Mouse (Mus musculus): ENCODE measurements at regions not wholly inside any gene's neighbourhood (a gene's known extent, or its start where the extent isn't known, plus 50 kb on each side); places are given as distances from the start of the nearest gene placed in this dataset.

DNA sequence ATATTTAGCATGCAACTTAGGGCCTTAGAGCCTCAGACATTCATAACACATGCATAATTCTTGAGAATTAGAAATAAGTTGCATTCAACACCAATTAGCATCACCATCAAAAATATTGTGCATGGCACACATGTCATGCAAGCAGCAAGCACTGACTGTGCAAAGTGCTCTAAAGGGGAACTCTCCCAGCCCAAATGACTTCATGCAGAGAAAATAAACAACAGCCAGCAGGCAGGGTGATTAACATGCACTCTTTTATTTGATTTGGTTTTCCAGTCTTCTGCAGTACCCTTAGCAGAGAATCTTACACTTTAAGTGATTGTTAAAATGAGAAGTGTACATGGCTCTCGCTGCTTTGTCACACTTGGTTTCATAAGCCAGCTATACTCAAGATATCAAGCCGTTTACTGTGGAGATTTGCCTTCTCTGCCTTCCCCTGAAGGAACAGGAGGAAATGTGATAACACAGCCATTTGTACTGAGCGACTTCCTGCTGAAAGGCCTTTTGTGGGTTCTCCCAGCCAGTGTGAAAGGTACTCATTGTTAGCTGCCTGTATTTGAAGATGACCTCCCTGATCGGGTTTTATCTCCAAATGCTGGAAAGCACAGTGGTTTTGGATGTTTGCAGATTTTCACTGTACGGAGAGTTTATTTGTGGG lies 3480.0 kb downstream of the 9330182O14Rik start:
- Histone ChIP-seq H3K27ac (ENCODE audit: insufficient read depth, low read depth, low read length, poor library complexity, severe bottlenecking) (no peak overlapping the region), H3K9me3 (ENCODE audit: control insufficient read depth, insufficient read depth, low read depth, low read length) (no peaks in the 10 kb centered on the region), H3K4me3 (ENCODE audit: insufficient read depth in 1 of 2, low read depth in 1 of 2, low read length in 2 of 2, poor library complexity in 1 of 2, severe bottlenecking in 1 of 2) (no peak overlapping the region), H3K9ac (ENCODE audit: insufficient read depth, low read depth, low read length, poor library complexity, severe bottlenecking) (no peak overlapping the region), H3K36me3 (ENCODE audit: control insufficient read depth, insufficient read depth, low read length, poor library complexity, severe bottlenecking) (no peaks in the 10 kb centered on the region), H3K4me1 (ENCODE audit: control insufficient read depth in 2 of 2, insufficient read depth in 2 of 2, low read length in 2 of 2, poor library complexity in 1 of 2) (no peaks in the 10 kb centered on the region)
- TF ChIP-seq ZC3H11A (IDR thresholded peaks at IDR 0.05; ENCODE audit: borderline replicate concordance, low read depth, low read length) (no peak), MAFK (IDR thresholded peaks at IDR 0.05; ENCODE audit: insufficient read depth, low read depth, low read length) (no peak), CHD2 (IDR thresholded peaks at IDR 0.05; ENCODE audit: low read depth, low read length) (no peak), HCFC1 (IDR thresholded peaks at IDR 0.05; ENCODE audit: borderline replicate concordance, insufficient read depth, low read length) (no peak), ZNF384 (IDR thresholded peaks at IDR 0.05; ENCODE audit: low read depth, low read length) (no peak)
- in situ Hi-C loops (cut with MboI; ENCODE audit: low sequenced_read_pairs in 2 of 2, unreplicated experiment in 2 of 2): no loop called here
- no peak for DNase-seq (ENCODE audit: low read depth, low spot score)

DNA sequence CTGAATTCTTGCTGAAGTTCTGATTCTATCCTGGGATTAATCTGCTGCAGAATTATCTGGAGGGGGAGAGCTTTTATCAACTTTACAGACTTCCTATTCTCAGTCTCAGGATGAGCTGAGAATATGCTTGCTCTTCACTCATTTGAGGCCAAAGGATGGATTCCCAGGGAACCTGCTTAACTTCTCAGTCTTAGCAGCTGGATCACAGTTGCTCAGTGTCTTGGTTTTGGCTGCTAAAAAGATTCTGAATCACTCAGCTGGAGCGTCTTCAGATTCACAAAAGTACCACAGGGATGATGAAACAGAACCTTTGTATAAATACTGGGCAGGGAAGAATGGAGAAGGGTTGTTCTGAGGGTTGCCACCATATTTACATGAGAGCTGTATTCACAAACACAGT lies 3481.6 kb downstream of the 9330182O14Rik start:
- no peaks in the 10 kb centered on the region for H3K36me3 ChIP-seq (ENCODE audit: control insufficient read depth, insufficient read depth, low read length, poor library complexity, severe bottlenecking)
- no peak for DNase-seq (ENCODE audit: low read depth, low spot score)
- H3K9me3 ChIP-seq (ENCODE audit: control insufficient read depth, insufficient read depth, low read depth, low read length): no peaks in the 10 kb centered on the region
- in situ Hi-C loops (cut with MboI; ENCODE audit: low sequenced_read_pairs in 2 of 2, unreplicated experiment in 2 of 2): no loop called here
- no peak overlapping the region for H3K4me3 ChIP-seq (ENCODE audit: insufficient read depth in 1 of 2, low read depth in 1 of 2, low read length in 2 of 2, poor library complexity in 1 of 2, severe bottlenecking in 1 of 2)
- no peak overlapping the region for H3K9ac ChIP-seq (ENCODE audit: insufficient read depth, low read depth, low read length, poor library complexity, severe bottlenecking)
- TF ChIP-seq ZNF384 (IDR thresholded peaks at IDR 0.05; ENCODE audit: low read depth, low read length) (no peak), CHD2 (IDR thresholded peaks at IDR 0.05; ENCODE audit: low read depth, low read length) (no peak), HCFC1 (IDR thresholded peaks at IDR 0.05; ENCODE audit: borderline replicate concordance, insufficient read depth, low read length) (no peak), MAFK (IDR thresholded peaks at IDR 0.05; ENCODE audit: insufficient read depth, low read depth, low read length) (no peak), ZC3H11A (IDR thresholded peaks at IDR 0.05; ENCODE audit: borderline replicate concordance, low read depth, low read length) (no peak)
- H3K27ac ChIP-seq (ENCODE audit: insufficient read depth, low read depth, low read length, poor library complexity, severe bottlenecking): no peak overlapping the region
- H3K4me1 ChIP-seq (ENCODE audit: control insufficient read depth in 2 of 2, insufficient read depth in 2 of 2, low read length in 2 of 2, poor library complexity in 1 of 2): no peaks in the 10 kb centered on the region

DNA sequence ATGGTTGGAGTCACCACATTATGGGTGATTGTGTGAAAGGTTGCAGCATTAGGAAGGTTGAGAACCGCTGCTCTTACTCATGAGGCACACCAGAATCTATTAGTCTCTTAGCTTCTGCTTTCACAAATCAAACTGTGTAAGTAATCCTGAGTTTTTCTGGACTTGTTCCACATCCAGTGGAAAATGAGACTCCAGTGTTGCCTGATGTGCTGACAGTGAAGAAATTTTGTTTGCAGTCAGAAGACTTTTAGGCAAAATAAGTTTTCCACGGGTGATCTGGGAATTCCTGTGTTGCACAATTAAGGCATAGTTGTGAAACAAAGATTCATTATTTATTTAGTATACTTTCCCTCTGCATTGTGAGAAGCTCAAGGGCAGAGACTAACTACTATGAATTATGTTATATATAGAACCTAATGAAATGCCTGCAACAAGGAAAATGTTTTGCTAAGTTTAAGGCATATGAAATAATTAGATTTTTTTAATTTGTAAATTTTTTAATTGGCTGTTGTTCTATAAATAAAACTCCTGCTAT lies 3490.3 kb downstream of the 9330182O14Rik start:
- Histone ChIP-seq H3K27ac (ENCODE audit: insufficient read depth, low read depth, low read length, poor library complexity, severe bottlenecking) (no peak overlapping the region), H3K36me3 (ENCODE audit: control insufficient read depth, insufficient read depth, low read length, poor library complexity, severe bottlenecking) (no peaks in the 10 kb centered on the region), H3K9ac (ENCODE audit: insufficient read depth, low read depth, low read length, poor library complexity, severe bottlenecking) (no peak overlapping the region), H3K4me3 (ENCODE audit: insufficient read depth in 1 of 2, low read depth in 1 of 2, low read length in 2 of 2, poor library complexity in 1 of 2, severe bottlenecking in 1 of 2) (no peak overlapping the region), H3K9me3 (ENCODE audit: control insufficient read depth, insufficient read depth, low read depth, low read length) (no peaks in the 10 kb centered on the region), H3K4me1 (ENCODE audit: control insufficient read depth in 2 of 2, insufficient read depth in 2 of 2, low read length in 2 of 2, poor library complexity in 1 of 2) (no peaks in the 10 kb centered on the region)
- TF ChIP-seq CHD2 (IDR thresholded peaks at IDR 0.05; ENCODE audit: low read depth, low read length) (no peak), MAFK (IDR thresholded peaks at IDR 0.05; ENCODE audit: insufficient read depth, low read depth, low read length) (no peak), HCFC1 (IDR thresholded peaks at IDR 0.05; ENCODE audit: borderline replicate concordance, insufficient read depth, low read length) (no peak)
- in situ Hi-C loops (cut with MboI; ENCODE audit: low sequenced_read_pairs in 2 of 2, unreplicated experiment in 2 of 2): no loop called here
- DNase-seq (ENCODE audit: low read depth, low spot score): no peak

DNA sequence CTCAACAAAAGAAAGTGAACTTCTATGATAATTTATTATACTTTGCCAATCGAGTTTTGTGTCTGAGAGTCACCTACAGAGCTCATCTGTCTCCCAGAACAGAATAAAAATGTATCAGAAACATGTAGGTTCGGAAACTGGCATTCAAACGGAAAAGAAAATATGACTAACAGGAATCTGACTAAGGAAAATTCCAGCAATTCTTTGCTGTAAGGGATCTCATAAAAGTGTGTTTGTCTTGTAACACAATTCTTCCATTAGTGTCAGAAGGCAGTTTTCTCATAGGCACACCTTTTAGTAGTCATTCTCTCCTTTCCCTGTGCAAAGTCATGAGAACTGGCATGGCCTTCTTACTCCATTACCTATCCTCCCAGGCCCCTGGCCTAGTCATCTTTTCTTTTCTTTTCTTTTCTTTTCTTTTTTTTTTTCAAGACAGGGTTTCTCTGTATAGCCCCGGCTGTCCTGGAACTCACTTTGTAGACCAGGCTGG lies 3490.9 kb downstream of the 9330182O14Rik start:
- H3K4me3 ChIP-seq (ENCODE audit: insufficient read depth in 1 of 2, low read depth in 1 of 2, low read length in 2 of 2, poor library complexity in 1 of 2, severe bottlenecking in 1 of 2): no peak overlapping the region
- H3K4me1 ChIP-seq (ENCODE audit: control insufficient read depth in 2 of 2, insufficient read depth in 2 of 2, low read length in 2 of 2, poor library complexity in 1 of 2): no peaks in the 10 kb centered on the region
- H3K27ac ChIP-seq (ENCODE audit: insufficient read depth, low read depth, low read length, poor library complexity, severe bottlenecking): no peak overlapping the region
- in situ Hi-C loops (cut with MboI; ENCODE audit: low sequenced_read_pairs in 2 of 2, unreplicated experiment in 2 of 2): no loop called here
- DNase-seq (ENCODE audit: low read depth, low spot score): no peak
- H3K9me3 ChIP-seq (ENCODE audit: control insufficient read depth, insufficient read depth, low read depth, low read length): no peaks in the 10 kb centered on the region
- H3K9ac ChIP-seq (ENCODE audit: insufficient read depth, low read depth, low read length, poor library complexity, severe bottlenecking): no peak overlapping the region
- TF ChIP-seq ZNF384 (IDR thresholded peaks at IDR 0.05; ENCODE audit: low read depth, low read length) (no peak), MAFK (IDR thresholded peaks at IDR 0.05; ENCODE audit: insufficient read depth, low read depth, low read length) (no peak), ZC3H11A (IDR thresholded peaks at IDR 0.05; ENCODE audit: borderline replicate concordance, low read depth, low read length) (no peak), HCFC1 (IDR thresholded peaks at IDR 0.05; ENCODE audit: borderline replicate concordance, insufficient read depth, low read length) (no peak), CHD2 (IDR thresholded peaks at IDR 0.05; ENCODE audit: low read depth, low read length) (no peak)
- H3K36me3 ChIP-seq (ENCODE audit: control insufficient read depth, insufficient read depth, low read length, poor library complexity, severe bottlenecking): no peaks in the 10 kb centered on the region

Measured in ES-E14 (cell line).